Mouse (Mus musculus) CH12.LX (cell line): ENCODE data around the gene Ankrd35. TPM values are rescaled to one million over a fixed set of nuclear protein-coding genes. Genes with fewer than 3 reads are reported as not detected.

ENCODE experiments used
- DNase-seq: peaks from one replicate; pipeline ENCODE4 v3.0.0-alpha.2; 2013; ENCODE audit errors: extremely low read depth
- H3K27ac ChIP-seq: 2 replicates; pipeline ENCODE4 v1.5.1; 2012; ENCODE audit warnings: low read depth, mild to moderate bottlenecking, control low read depth, moderate library complexity; ENCODE audit not compliant: insufficient read depth
- H3K27me3 ChIP-seq: replicated peaks from 2 replicates; pipeline ENCODE3; 2012; ENCODE audit warnings: inconsistent platforms
- H3K36me3 ChIP-seq, 2 experiments: replicated peaks in 1 of 2; 2 replicates each; pipeline versions ENCODE3 to v1.6.1; 2012; ENCODE audit warnings: inconsistent platforms in 1 of 2, low read length in 1 of 2, mild to moderate bottlenecking in 1 of 2, mixed read lengths in 1 of 2, moderate library complexity in 1 of 2; ENCODE audit not compliant: control insufficient read depth in 1 of 2, insufficient read depth in 1 of 2
- H3K4me1 ChIP-seq, 2 experiments: 2 replicates each; pipeline ENCODE4 v1.6.1; 2012; ENCODE audit warnings: inconsistent platforms in 1 of 2, moderate library complexity in 1 of 2; ENCODE audit not compliant: insufficient read depth in 2 of 2, control insufficient read depth in 1 of 2
- H3K4me2 ChIP-seq: 2 replicates; pipeline ENCODE4 v1.6.1; 2012; ENCODE audit warnings: low read depth, mild to moderate bottlenecking, control low read depth; ENCODE audit not compliant: poor library complexity, insufficient read depth, severe bottlenecking
- H3K4me3 ChIP-seq, 3 experiments: fragments of 150-350 bp in 1 of 3; sonication (generic) in 1 of 3; replicated peaks in 1 of 3; 2 replicates each; pipeline versions ENCODE3 to v1.5.1; 2011 to 2012; ENCODE audit warnings: low read depth in 2 of 3, low read length in 2 of 3, mild to moderate bottlenecking in 2 of 3, moderate library complexity in 2 of 3, control low read depth in 1 of 3, improper control_type of control experiment in 1 of 3, inconsistent platforms in 1 of 3, mixed read lengths in 1 of 3; ENCODE audit not compliant: poor library complexity in 1 of 3
- H3K79me2 ChIP-seq: replicated peaks from 2 replicates; pipeline ENCODE4 v1.6.1; 2012; ENCODE audit warnings: mild to moderate bottlenecking, moderate library complexity; ENCODE audit not compliant: control insufficient read depth, poor library complexity, insufficient read depth, severe bottlenecking; ENCODE audit errors: extremely low read depth
- H3K9ac ChIP-seq: 2 replicates; pipeline ENCODE4 v1.6.1; 2012; ENCODE audit warnings: low read depth, mild to moderate bottlenecking, control low read depth, moderate library complexity; ENCODE audit not compliant: insufficient read depth
- H3K9me3 ChIP-seq: replicated peaks from 2 replicates; pipeline ENCODE3; 2012; ENCODE audit warnings: low read length, inconsistent platforms, mixed read lengths
- E2F4 ChIP-seq: IDR thresholded peaks from 2 replicates; pipeline ENCODE4 v1.6.1; 2011; ENCODE audit warnings: low read depth, low read length, improper control_type of control experiment; ENCODE audit not compliant: insufficient replicate concordance
- ELF1 ChIP-seq: IDR thresholded peaks from 2 replicates; pipeline ENCODE4 v1.6.1; 2014; ENCODE audit warnings: low read depth, mild to moderate bottlenecking, inconsistent platforms, low read length, improper control_type of control experiment
- GABPA ChIP-seq: IDR thresholded peaks from 2 replicates; pipeline ENCODE4 v1.6.1; 2012; ENCODE audit warnings: low read depth, low read length, improper control_type of control experiment, inconsistent platforms; ENCODE audit not compliant: insufficient replicate concordance
- HCFC1 ChIP-seq: IDR thresholded peaks from 2 replicates; pipeline ENCODE4 v1.6.1; 2012; ENCODE audit warnings: low read depth, mild to moderate bottlenecking, inconsistent platforms, low read length, improper control_type of control experiment
- IRF4 ChIP-seq: IDR thresholded peaks from 2 replicates; pipeline ENCODE4 v1.6.1; 2014; ENCODE audit warnings: low read depth, mild to moderate bottlenecking, inconsistent platforms, low read length, improper control_type of control experiment
- MAX ChIP-seq: IDR thresholded peaks from 2 replicates; pipeline ENCODE4 v1.6.1; 2011; ENCODE audit warnings: low read length, improper control_type of control experiment
- MAZ ChIP-seq: IDR thresholded peaks from 2 replicates; pipeline ENCODE4 v1.6.1; 2012; ENCODE audit warnings: low read depth, mild to moderate bottlenecking, inconsistent platforms, low read length, improper control_type of control experiment, moderate library complexity
- MEF2A ChIP-seq: IDR thresholded peaks from 2 replicates; pipeline ENCODE4 v1.6.1; 2014; ENCODE audit warnings: low read depth, mild to moderate bottlenecking, inconsistent platforms, low read length, improper control_type of control experiment, borderline replicate concordance
- MXI1 ChIP-seq: IDR thresholded peaks from 2 replicates; pipeline ENCODE4 v1.6.1; 2011; ENCODE audit warnings: mild to moderate bottlenecking, low read depth, low read length, improper control_type of control experiment
- MYC ChIP-seq: IDR thresholded peaks from 2 replicates; pipeline ENCODE4 v1.6.1; 2011; ENCODE audit warnings: low read depth, mild to moderate bottlenecking, improper control_type of control experiment, low read length
- NELFE ChIP-seq: IDR thresholded peaks from 2 replicates; pipeline ENCODE4 v1.6.1; 2011; ENCODE audit warnings: low read depth, low read length, improper control_type of control experiment
- SMC3 ChIP-seq: IDR thresholded peaks from 2 replicates; pipeline ENCODE4 v1.6.1; 2011; ENCODE audit warnings: low read depth, low read length, improper control_type of control experiment
- UBTF ChIP-seq: IDR thresholded peaks from 2 replicates; pipeline ENCODE4 v1.6.1; 2012; ENCODE audit warnings: low read depth, mild to moderate bottlenecking, inconsistent platforms, low read length, improper control_type of control experiment, moderate library complexity
- ZC3H11A ChIP-seq: IDR thresholded peaks from 2 replicates; pipeline ENCODE4 v1.6.1; 2012; ENCODE audit warnings: low read depth, mild to moderate bottlenecking, inconsistent platforms, low read length, improper control_type of control experiment
- dilution Hi-C: fragments of 300-500 bp; cut with MboI; formaldehyde crosslinking; loops from 2 replicates; pipeline ENCODE4 v1.14.3; 2020; ENCODE audit warnings: low sequenced_read_pairs; ENCODE audit not compliant: extremely low pct_unique_long_range_greater_than_20kb, extremely low pct_ligation_motif_present
- in situ Hi-C: fragments of 300-500 bp; cut with MboI; formaldehyde crosslinking; loops from 3 replicates; pipeline ENCODE4 v1.14.3; 2019; ENCODE audit warnings: low sequenced_read_pairs, low pct_ligation_motif_present, low pct_unique_long_range_greater_than_20kb, mixed read lengths
- polyA plus RNA-seq: library from polyadenylated mRNA; unstranded; fragments of >175 nt; gene quantifications from 2 replicates; pipeline ENCODE4 v1.2.1, GENCODE M21; 2012; ENCODE audit warnings: low read depth; ENCODE audit not compliant: insufficient read length
- total RNA-seq, 2 experiments: library from RNA; depleted of rRNA; stranded (reverse); fragments of 300-350 nt in 1 of 2; fragments of >200 nt in 1 of 2; gene quantifications; 2 replicates each; pipeline ENCODE4 v1.2.3; 2012 to 2014

The Ankrd35 gene
- total and polyA plus RNA-seq, 3 experiments, result 0.78 to 11.2 (median 1.9) TPM

DNA sequence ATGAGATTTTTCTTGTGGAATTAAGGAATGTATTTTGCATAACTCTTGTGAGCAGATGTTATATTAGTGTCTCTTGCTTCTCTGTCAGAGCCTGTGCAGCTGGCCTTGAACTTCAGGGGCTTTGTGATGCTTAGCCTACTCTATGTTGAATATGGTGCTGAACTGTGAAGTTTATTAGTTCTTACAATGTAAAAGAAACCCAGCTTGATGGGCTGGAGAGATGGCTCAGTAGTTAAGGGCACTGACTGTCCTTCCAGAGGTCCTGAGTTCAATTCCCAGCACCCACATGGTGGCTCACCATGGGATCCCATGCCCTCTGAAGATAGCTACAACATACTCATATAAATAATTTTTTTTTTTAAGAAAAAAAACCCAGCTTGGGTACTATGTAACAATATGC is 37.9 kb upstream of the Ankrd35 start:
- in situ Hi-C loops (loop anchor here (5.0 kb wide), 1 partner anchor 40 kb away; the partner anchor contains the start of gene Polr3gl), dilution Hi-C loops (no loop called here)
- no peak overlapping the region for H3K4me3 ChIP-seq
- H3K27me3 ChIP-seq, result no peaks in the 10 kb centered on the region
- no peak for DNase-seq
- H3K9ac ChIP-seq, result no peak overlapping the region
- peaks cover 5 to 36% of the 10 kb centered on the region in 2 experiments for H3K4me1 ChIP-seq
- peaks cover 17 to 35% of the 10 kb centered on the region in 2 experiments for H3K36me3 ChIP-seq
- peaks cover 22% of the 10 kb centered on the region for H3K79me2 ChIP-seq
- no peak overlapping the region for H3K27ac ChIP-seq
- no peaks in the 10 kb centered on the region for H3K9me3 ChIP-seq
- H3K4me2 ChIP-seq, result no peak overlapping the region
- no peak for TF ChIP-seq E2F4
- TF ChIP-seq MYC, result no peak
- TF ChIP-seq UBTF, result no peak
- TF ChIP-seq IRF4, result no peak
- no peak for TF ChIP-seq MXI1
- TF ChIP-seq MAZ, result no peak

DNA sequence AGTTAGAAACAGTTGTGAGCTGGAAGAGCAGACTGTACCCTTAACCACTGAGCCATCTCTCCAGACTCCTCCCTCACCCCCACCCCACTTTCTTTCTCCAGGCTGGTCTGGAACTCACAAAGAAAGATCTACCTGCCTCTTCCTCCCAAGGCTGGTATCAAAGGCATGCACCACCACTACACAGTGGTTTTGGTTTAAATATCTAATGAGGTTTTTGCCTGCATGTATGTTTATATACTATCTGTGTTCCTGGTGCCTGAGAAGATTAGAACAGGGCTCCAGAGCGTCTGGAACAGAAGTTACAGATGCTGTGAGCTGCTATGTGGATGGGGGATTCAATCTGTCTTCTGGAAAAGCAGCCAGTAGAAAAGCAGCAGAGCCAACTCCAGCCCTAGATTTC is 35.9 kb upstream of the Ankrd35 start:
- peaks cover 6 to 33% of the 10 kb centered on the region in 2 experiments for H3K4me1 ChIP-seq
- no peaks in the 10 kb centered on the region for H3K27me3 ChIP-seq
- H3K4me3 ChIP-seq, result no peak overlapping the region
- H3K9ac ChIP-seq, result no peak overlapping the region
- peaks cover 25 to 52% of the 10 kb centered on the region in 2 experiments for H3K36me3 ChIP-seq
- H3K9me3 ChIP-seq, result no peaks in the 10 kb centered on the region
- H3K27ac ChIP-seq, result no peak overlapping the region
- in situ Hi-C loops (loop anchor here (5.0 kb wide), 1 partner anchor 42 kb away; the partner anchor contains the start of gene Polr3gl), dilution Hi-C loops (no loop called here)
- TF ChIP-seq MEF2A, result no peak
- no peak for TF ChIP-seq IRF4
- no peak for TF ChIP-seq UBTF
- TF ChIP-seq MYC, result no peak
- no peak for TF ChIP-seq ELF1
- TF ChIP-seq ZC3H11A, result no peak
- no peak for TF ChIP-seq SMC3
- TF ChIP-seq MAX, result no peak
- TF ChIP-seq HCFC1, result no peak
- TF ChIP-seq NELFE, result no peak
- no peak for TF ChIP-seq GABPA
- TF ChIP-seq MAZ, result no peak
- TF ChIP-seq, all 38 proteins: peak for 0
- H3K4me2 ChIP-seq, result no peak overlapping the region
- peaks cover 22% of the 10 kb centered on the region for H3K79me2 ChIP-seq
- no peak for DNase-seq
